Mouse (Mus musculus) G1E (cell line): ENCODE measurements around the gene Tmco1. TPM values are rescaled to one million over a fixed set of nuclear protein-coding genes. Genes with fewer than 3 reads are reported as not detected.

Experiments
- ATAC-seq: 2 replicates; pipeline ENCODE4 v1.8.0; 2016; ENCODE audit warnings: mild to moderate bottlenecking; ENCODE audit not compliant: insufficient number of reproducible peaks, poor library complexity, low FRiP score, severe bottlenecking; ENCODE audit errors: extremely low read depth
- DNase-seq: peaks from one replicate; pipeline ENCODE4 v3.0.0; 2012; ENCODE audit warnings: low spot score
- H3K27me3 ChIP-seq: 2 replicates; pipeline ENCODE4 v1.6.1; 2012; ENCODE audit warnings: mild to moderate bottlenecking, low read length, inconsistent platforms; ENCODE audit not compliant: insufficient read depth
- H3K36me3 ChIP-seq: replicated peaks from 2 replicates; pipeline ENCODE3; 2012; ENCODE audit warnings: mild to moderate bottlenecking, inconsistent platforms
- H3K4me1 ChIP-seq: 2 replicates; pipeline ENCODE4 v1.6.1; 2012; ENCODE audit warnings: low read depth, low read length, inconsistent platforms, mixed read lengths; ENCODE audit not compliant: insufficient read depth
- H3K4me3 ChIP-seq: 2 replicates; pipeline ENCODE4 v1.5.1; 2012; ENCODE audit warnings: low read depth, mild to moderate bottlenecking, inconsistent platforms, low read length, moderate library complexity, mixed read lengths
- H3K9me3 ChIP-seq: replicated peaks from 2 replicates; pipeline ENCODE4 v1.6.1; 2012; ENCODE audit warnings: inconsistent platforms
- CTCF ChIP-seq: IDR thresholded peaks from 2 replicates; pipeline ENCODE4 v1.5.1; 2012; ENCODE audit warnings: low read depth, low read length, inconsistent platforms, mixed read lengths
- GATA1 ChIP-seq: IDR thresholded peaks from 2 replicates; pipeline ENCODE4 v1.6.1; 2012; ENCODE audit warnings: borderline replicate concordance, low read length, inconsistent platforms, mixed read lengths
- GATA2 ChIP-seq: IDR thresholded peaks from 2 replicates; pipeline ENCODE4 v1.6.1; 2012; ENCODE audit warnings: low read depth, low read length, inconsistent platforms, borderline replicate concordance
- POLR2AphosphoS5 ChIP-seq: IDR thresholded peaks from 2 replicates; pipeline ENCODE4 v1.6.1; 2012; ENCODE audit warnings: low read depth, low read length, inconsistent platforms; ENCODE audit not compliant: insufficient replicate concordance
- TAL1 ChIP-seq: conservative IDR thresholded peaks from 2 replicates; pipeline ENCODE4 v1.6.1; 2012; ENCODE audit warnings: low read depth, low read length, inconsistent platforms, mixed read lengths
- polyA plus RNA-seq: library from polyadenylated mRNA; stranded (reverse); fragments of >175 nt; gene quantifications from 2 replicates; pipeline ENCODE4 v1.2.3, GENCODE M21; 2012
- total RNA-seq, 2 experiments: library from RNA; stranded (forward) in 1 of 2; stranded (reverse) in 1 of 2; fragments of 200-1000 nt in 1 of 2; fragments of >200 nt in 1 of 2; fragmentation: Nextera tagmentation in 1 of 2; gene quantifications; 2 replicates each; pipeline ENCODE4 v1.2.3; 2014 to 2017

Tmco1 gene
- total and polyA plus RNA-seq, 3 experiments: 12.8 to 104 (median 66.0) TPM

- Histone ChIP-seq H3K27me3 (peaks cover 14% of the 10 kb centered on the region), H3K4me3 (no peak overlapping the region), H3K36me3 (no peaks in the 10 kb centered on the region), H3K4me1 (peaks cover 31% of the 10 kb centered on the region), H3K9me3 (no peaks in the 10 kb centered on the region)
- DNase-seq (no peak), ATAC-seq (no peak)
- no peak for TF ChIP-seq POLR2AphosphoS5
- TF ChIP-seq TAL1: no peak
- TF ChIP-seq GATA2: no peak
- TF ChIP-seq GATA1: no peak
- TF ChIP-seq CTCF: no peak
Observed at GRCm38 (mm10) chr1:167295679-167296402, 12.3 kb upstream of the Tmco1 start.

GRCm38 (mm10) chr1:167300122-167300521 is 8.1 kb upstream of the Tmco1 start:
- H3K4me1 ChIP-seq: peaks cover 36% of the 10 kb centered on the region
- no peak for TF ChIP-seq TAL1
- TF ChIP-seq GATA1: no peak
- TF ChIP-seq GATA2: no peak
- no peak for TF ChIP-seq CTCF
- TF ChIP-seq POLR2AphosphoS5: no peak
- no peak overlapping the region for H3K4me3 ChIP-seq
- H3K27me3 ChIP-seq: peaks cover 17% of the 10 kb centered on the region
- no peaks in the 10 kb centered on the region for H3K9me3 ChIP-seq
- DNase-seq: no peak
- no peaks in the 10 kb centered on the region for H3K36me3 ChIP-seq
- ATAC-seq: 0 out of 2 replicates have a peak, but pooled peaks have one; percentile 25

GRCm38 (mm10) chr1:167305501-167306137 is 2.6 kb upstream of the Tmco1 start:
- ATAC-seq (no peak), DNase-seq (no peak)
- Histone ChIP-seq H3K9me3 (no peaks in the 10 kb centered on the region), H3K4me1 (peaks cover 53% of the 10 kb centered on the region), H3K27me3 (peaks cover 3% of the 10 kb centered on the region; the same call in 1 of the 2 replicates), H3K4me3 (no peak overlapping the region), H3K36me3 (peaks cover 9% of the 10 kb centered on the region)
- TF ChIP-seq GATA1: no peak
- TF ChIP-seq POLR2AphosphoS5: no peak
- no peak for TF ChIP-seq GATA2

GRCm38 (mm10) chr1:167306451-167307240 is 1.5 kb upstream of the Tmco1 start:
- Histone ChIP-seq H3K27me3 (peaks cover 3% of the 10 kb centered on the region; the same call in 1 of the 2 replicates), H3K4me1 (peaks cover 52% of the 10 kb centered on the region), H3K36me3 (peaks cover 13% of the 10 kb centered on the region), H3K4me3 (no peak overlapping the region; the same call in 1 of the 2 replicates), H3K9me3 (no peaks in the 10 kb centered on the region)
- ATAC-seq (peak; percentile 46), DNase-seq (no peak)
- peak; percentile 42; the same call in 1 of the 2 replicates for TF ChIP-seq CTCF
- no peak for TF ChIP-seq GATA1
- no peak for TF ChIP-seq POLR2AphosphoS5
- TF ChIP-seq TAL1: no peak

GRCm38 (mm10) chr1:167307674-167308073 is 504 bp upstream of the Tmco1 start:
- no peak for TF ChIP-seq CTCF
- TF ChIP-seq POLR2AphosphoS5: no peak
- no peak for TF ChIP-seq TAL1
- TF ChIP-seq GATA1: no peak
- no peak for TF ChIP-seq GATA2
- Histone ChIP-seq H3K4me1 (peaks cover 56% of the 10 kb centered on the region), H3K9me3 (no peaks in the 10 kb centered on the region), H3K4me3 (peak overlapping the region; percentile 90), H3K27me3 (peaks cover 3% of the 10 kb centered on the region; the same call in 1 of the 2 replicates), H3K36me3 (peaks cover 23% of the 10 kb centered on the region)
- DNase-seq (no peak), ATAC-seq (no peak)

GRCm38 (mm10) chr1:167312367-167312766 is 4.2 kb downstream of the Tmco1 start:
- DNase-seq (no peak), ATAC-seq (no peak)

More at GRCm38 (mm10) chr1:167312367-167312766, 4.2 kb downstream of the Tmco1 start:
- TF ChIP-seq GATA2: no peak
- no peak for TF ChIP-seq GATA1
- TF ChIP-seq POLR2AphosphoS5: no peak
- TF ChIP-seq TAL1: no peak
- TF ChIP-seq CTCF: no peak
- Histone ChIP-seq H3K4me3 (no peak overlapping the region), H3K36me3 (peaks cover 53% of the 10 kb centered on the region), H3K27me3 (no peaks in the 10 kb centered on the region), H3K9me3 (no peaks in the 10 kb centered on the region), H3K4me1 (peaks cover 27% of the 10 kb centered on the region)
